Mouse (Mus musculus) stomach, embryonic 16.5 days (tissue): ENCODE results near the gene Tprn. TPM values are rescaled to one million over a fixed set of nuclear protein-coding genes. Genes with fewer than 3 reads are reported as not detected.

Experiments used
- ATAC-seq: fragments of 200-750 bp; cut with Nextera tagmentation; 2 replicates; pipeline ENCODE4 v1.8.0; 2017; ENCODE audit warnings: moderate number of reproducible peaks, moderate TSS enrichment; ENCODE audit not compliant: insufficient read depth, low FRiP score
- H3K27ac ChIP-seq: fragments of 300-500 bp; sonication (generic); 2 replicates; pipeline ENCODE4 v1.5.1; 2014; ENCODE audit warnings: low read length
- H3K27me3 ChIP-seq: fragments of 300-500 bp; sonication (generic); 2 replicates; pipeline ENCODE4 v1.6.1; 2014; ENCODE audit warnings: low read length, control low read depth, mixed read lengths; ENCODE audit not compliant: control insufficient read depth, insufficient read depth
- H3K36me3 ChIP-seq: fragments of 300-500 bp; sonication (generic); 2 replicates; pipeline ENCODE4 v1.6.1; 2014; ENCODE audit warnings: low read length; ENCODE audit not compliant: control insufficient read depth, insufficient read depth
- H3K4me1 ChIP-seq: fragments of 300-500 bp; sonication (generic); 2 replicates; pipeline ENCODE4 v1.6.1; 2014; ENCODE audit warnings: low read length, control low read depth, mixed read lengths; ENCODE audit not compliant: control insufficient read depth, insufficient read depth
- H3K4me2 ChIP-seq: fragments of 300-500 bp; sonication (generic); 2 replicates; pipeline ENCODE4 v1.6.1; 2014; ENCODE audit warnings: low read depth, low read length, mixed read lengths
- H3K4me3 ChIP-seq: fragments of 300-500 bp; sonication (generic); replicated peaks from 2 replicates; pipeline ENCODE4 v1.5.1; 2014; ENCODE audit warnings: mild to moderate bottlenecking, low read length
- H3K9ac ChIP-seq: fragments of 300-500 bp; sonication (generic); 2 replicates; pipeline ENCODE4 v1.6.1; 2014; ENCODE audit warnings: low read length
- H3K9me3 ChIP-seq: fragments of 300-500 bp; sonication (generic); replicated peaks from 2 replicates; pipeline ENCODE4 v1.6.1; 2016; ENCODE audit warnings: low read length, control low read depth; ENCODE audit not compliant: control insufficient read depth
- WGBS: fragments of 180-500 bp; shearing (Covaris S2); extraction: QIAGEN DNeasy Blood & Tissue Kit; methylation state at CpG from one replicate; pipeline ENCODE4 v1.1.7; 2014; 5-methylcytosine and 5-hydroxymethylcytosine counted together
- polyA plus RNA-seq: library from polyadenylated mRNA; unstranded; fragments of >200 nt; fragmentation: Nextera tagmentation; extraction: Ambion mirVana; gene quantifications from 2 replicates; pipeline ENCODE4 v1.2.1, GENCODE M21; 2015

Gene Tprn
- polyA plus RNA-seq, 1 experiment from 2014 or later: 17.9 TPM

DNA sequence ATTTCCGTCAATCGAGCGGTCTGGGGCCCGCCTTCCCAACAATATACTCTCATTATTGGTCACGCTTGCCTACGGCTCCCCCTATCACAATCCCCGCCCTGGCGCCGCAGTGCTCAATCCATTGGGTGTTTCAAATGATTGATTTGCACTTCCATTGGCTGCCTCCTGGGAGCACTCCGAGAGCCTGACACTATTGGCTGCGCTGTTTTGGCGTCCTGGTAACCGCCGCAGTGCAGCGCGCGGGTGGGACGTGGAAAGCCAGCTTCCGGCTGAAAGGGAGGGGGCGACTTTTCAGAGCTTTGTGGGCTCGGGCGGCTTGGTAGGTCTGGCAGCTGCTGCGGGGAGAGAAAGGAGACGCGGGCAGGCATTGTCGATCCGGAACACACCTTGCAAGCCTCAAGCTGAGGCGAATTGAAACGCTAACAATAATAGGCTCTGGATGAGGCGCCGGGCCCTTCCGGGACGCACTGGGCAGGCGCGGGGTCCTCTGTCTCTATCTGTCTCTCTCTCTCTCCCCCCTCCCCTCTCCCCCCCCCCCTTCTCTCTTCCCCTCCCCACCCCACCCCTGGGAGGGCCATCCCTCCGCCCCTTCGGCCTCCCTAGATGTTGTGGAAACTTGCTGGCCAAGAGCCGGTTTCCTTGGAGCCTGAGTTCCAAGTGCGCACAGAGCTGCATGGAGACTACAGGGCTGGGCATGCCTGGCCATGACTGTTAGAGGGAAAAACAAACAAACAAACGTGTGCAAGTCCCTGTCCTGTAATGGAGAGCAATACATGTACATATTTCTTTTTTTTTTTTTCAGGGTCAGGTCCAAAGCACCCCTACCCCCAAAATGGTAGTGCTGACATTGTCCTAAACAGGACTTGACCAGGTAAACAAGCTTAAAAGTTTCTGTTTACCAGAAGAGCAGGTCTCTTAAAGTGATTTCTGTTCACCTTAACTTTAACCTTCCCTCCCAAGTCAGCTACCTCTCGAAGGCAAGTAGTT, 37.4 kb upstream of the Tprn start:
- peak overlapping the region; percentile 63 for H3K4me3 ChIP-seq
- ATAC-seq: peak; percentile 95
- 2% methylated on average over 41 of the region's 41 CpGs for WGBS

DNA sequence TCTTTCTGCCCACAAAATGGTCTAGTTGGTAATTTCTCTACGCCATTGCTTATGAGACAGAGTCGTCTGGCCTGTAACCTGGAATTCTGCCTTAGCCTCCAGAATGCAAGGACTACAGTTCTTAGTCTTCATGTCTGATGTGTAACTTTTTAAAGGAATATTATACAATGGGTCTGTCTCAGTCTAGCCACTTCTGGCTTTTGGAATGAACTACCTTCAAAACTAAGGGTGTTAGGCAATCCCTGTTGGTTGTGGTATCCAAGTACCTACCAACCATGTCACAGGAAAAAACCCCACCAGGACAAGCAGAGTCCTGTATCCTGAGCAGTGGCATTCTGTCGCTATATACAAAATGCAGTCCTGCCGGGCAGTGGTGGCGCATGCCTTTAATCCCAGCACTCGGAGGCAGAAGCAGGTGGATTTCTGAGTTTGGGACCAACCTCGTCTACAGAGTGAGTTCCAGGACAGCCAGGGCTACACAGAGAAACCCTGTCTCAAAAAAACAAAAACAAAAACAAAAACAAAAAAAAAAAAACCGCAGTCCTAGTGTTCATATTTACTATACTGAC, 36.5 kb upstream of the Tprn start:
- WGBS: 68% methylated on average over 8 of the region's 8 CpGs
- H3K9ac ChIP-seq: peak overlapping the region; percentile 75; the same call in 1 of the 2 replicates
- no peak for ATAC-seq
- H3K4me3 ChIP-seq: peak overlapping the region; percentile 63
- peak overlapping the region; percentile 60 for H3K4me2 ChIP-seq
- 0 out of 2 replicates have a peak, but pooled peaks cover 5% of the 10 kb centered on the region for H3K36me3 ChIP-seq
- no peaks in the 10 kb centered on the region for H3K27me3 ChIP-seq
- H3K4me1 ChIP-seq: peaks cover 22% of the 10 kb centered on the region
- peak overlapping the region; percentile 99 for H3K27ac ChIP-seq
- H3K9me3 ChIP-seq: no peaks in the 10 kb centered on the region

More for the DNA sequence above, 37.4 kb upstream of the Tprn start:
- Histone ChIP-seq H3K27me3 (no peaks in the 10 kb centered on the region), H3K9me3 (no peaks in the 10 kb centered on the region), H3K9ac (peak overlapping the region; percentile 75), H3K4me2 (peak overlapping the region; percentile 60), H3K27ac (peak overlapping the region; percentile 99), H3K4me1 (peaks cover 22% of the 10 kb centered on the region), H3K36me3 (0 out of 2 replicates have a peak, but pooled peaks cover 5% of the 10 kb centered on the region)

DNA sequence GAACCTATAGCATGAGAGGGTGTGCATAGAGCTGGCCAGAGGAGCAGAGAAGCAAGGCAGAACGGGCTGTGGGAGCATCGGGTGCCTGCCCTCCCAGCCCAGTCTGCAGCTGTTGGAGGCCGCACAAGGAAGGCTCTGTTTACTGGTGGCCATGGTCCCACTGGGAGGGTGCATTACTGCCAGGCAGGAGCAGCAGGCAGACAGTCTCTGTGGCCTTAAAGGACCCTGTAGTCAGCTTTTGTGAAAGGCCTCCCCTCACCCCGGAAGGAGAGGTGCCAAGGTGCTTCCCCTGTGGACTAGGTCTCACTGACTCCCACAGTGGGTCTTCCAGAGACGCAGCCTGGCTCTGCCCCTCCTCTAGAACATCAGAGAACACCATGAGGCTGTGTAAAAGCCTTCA, 35.6 kb upstream of the Tprn start:
- H3K27ac ChIP-seq: no peak overlapping the region
- peaks cover 22% of the 10 kb centered on the region for H3K4me1 ChIP-seq
- H3K9ac ChIP-seq: no peak overlapping the region
- ATAC-seq: no peak
- no peaks in the 10 kb centered on the region for H3K9me3 ChIP-seq
- H3K4me2 ChIP-seq: no peak overlapping the region
- WGBS: 78% methylated on average over 5 of the region's 5 CpGs
- H3K36me3 ChIP-seq: 0 out of 2 replicates have a peak, but pooled peaks cover 3% of the 10 kb centered on the region
- H3K27me3 ChIP-seq: no peaks in the 10 kb centered on the region; the same call in 1 of the 2 replicates
- H3K4me3 ChIP-seq: no peak overlapping the region

DNA sequence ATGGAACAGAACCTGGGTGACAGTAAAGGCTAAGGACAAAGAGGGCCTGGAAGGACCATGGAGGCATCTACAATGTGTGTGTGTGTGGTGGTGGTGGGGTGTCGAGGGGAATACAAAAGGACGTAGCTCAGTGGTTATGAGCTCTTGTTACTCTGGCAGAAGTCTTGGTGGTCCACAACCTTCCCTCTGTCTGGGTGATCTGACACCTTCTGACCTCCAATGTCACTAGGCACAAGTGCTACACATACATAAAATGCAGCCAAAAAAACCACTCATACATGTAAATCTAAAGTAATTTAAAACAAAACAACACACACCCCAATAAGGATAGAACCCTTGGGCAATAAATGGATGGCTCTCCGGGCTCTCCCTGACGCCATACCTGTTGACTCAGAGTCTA, 35.0 kb upstream of the Tprn start:
- Histone ChIP-seq H3K4me2 (no peak overlapping the region), H3K9me3 (no peaks in the 10 kb centered on the region), H3K9ac (no peak overlapping the region), H3K4me1 (peaks cover 22% of the 10 kb centered on the region), H3K27ac (no peak overlapping the region), H3K36me3 (no peaks in the 10 kb centered on the region), H3K4me3 (no peak overlapping the region), H3K27me3 (no peaks in the 10 kb centered on the region; the same call in 1 of the 2 replicates)
- no peak for ATAC-seq
- 94% methylated on average over 4 of the region's 4 CpGs for WGBS

DNA sequence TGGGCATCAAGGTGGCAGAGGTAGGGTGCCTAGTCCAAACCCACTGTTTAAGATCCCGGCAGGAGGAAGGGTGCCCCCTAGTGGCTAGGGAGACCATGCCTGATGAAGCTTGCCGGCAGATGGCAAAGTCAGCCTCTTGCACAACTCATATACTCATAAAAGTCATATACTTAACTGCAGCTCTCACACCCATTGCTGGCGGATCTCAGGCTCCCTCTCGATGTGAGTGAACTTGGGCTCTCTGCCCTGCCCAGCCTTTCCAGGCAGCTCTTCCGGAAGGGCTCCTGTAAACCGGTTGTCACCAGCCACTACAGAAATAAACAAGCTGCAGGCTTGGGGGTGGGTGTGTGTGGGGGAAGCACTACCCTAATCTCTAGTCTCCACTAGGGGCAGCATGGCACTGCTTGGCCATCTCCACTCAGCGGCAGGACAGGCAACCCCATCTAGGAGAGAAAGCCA, 34.0 kb upstream of the Tprn start:
- Histone ChIP-seq H3K9me3 (no peaks in the 10 kb centered on the region), H3K4me3 (peak overlapping the region; percentile 30), H3K9ac (peak overlapping the region; percentile 64), H3K27me3 (no peaks in the 10 kb centered on the region; the same call in 1 of the 2 replicates), H3K4me2 (peak overlapping the region; percentile 49), H3K4me1 (peaks cover 20% of the 10 kb centered on the region), H3K36me3 (no peaks in the 10 kb centered on the region), H3K27ac (peak overlapping the region; percentile 72)
- 2% methylated on average over 7 of the region's 7 CpGs for WGBS
- 0 out of 2 replicates have a peak, but pooled peaks have one; percentile 5 for ATAC-seq

DNA sequence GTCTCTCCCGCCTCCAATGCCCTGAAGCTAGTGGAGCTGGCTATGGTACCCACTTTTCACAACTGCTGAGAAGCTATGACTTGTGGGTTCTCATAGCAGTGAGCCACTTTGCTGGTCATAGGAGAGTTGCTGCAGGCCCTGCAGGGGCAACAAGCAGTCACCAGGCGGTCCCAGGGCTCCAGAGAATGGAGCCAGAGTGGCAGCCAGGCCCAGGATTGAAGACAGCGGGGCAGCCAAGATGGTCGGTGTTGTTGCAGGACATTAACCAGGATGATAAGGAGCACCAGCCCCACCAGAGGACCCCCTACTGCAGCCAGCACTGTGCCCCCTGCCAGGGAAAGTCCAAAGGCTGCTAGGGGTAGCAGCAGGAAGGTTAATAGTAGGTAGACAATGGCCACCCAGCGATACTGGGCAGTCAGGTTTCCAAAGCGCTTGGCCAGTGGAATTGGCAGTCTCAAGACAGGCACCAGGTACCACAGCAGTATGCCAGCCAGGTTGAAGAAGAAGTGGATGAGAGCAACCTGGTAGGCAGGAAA, 33.4 kb upstream of the Tprn start:
- H3K27me3 ChIP-seq: no peaks in the 10 kb centered on the region; the same call in 1 of the 2 replicates
- no peak overlapping the region for H3K27ac ChIP-seq
- peaks cover 15% of the 10 kb centered on the region for H3K4me1 ChIP-seq
- H3K36me3 ChIP-seq: no peaks in the 10 kb centered on the region
- H3K4me2 ChIP-seq: peak overlapping the region; percentile 49; the same call in 1 of the 2 replicates
- peak overlapping the region; percentile 1; the same call in 1 of the 2 replicates for H3K9ac ChIP-seq
- H3K4me3 ChIP-seq: no peak overlapping the region
- no peaks in the 10 kb centered on the region for H3K9me3 ChIP-seq
- ATAC-seq: no peak
- 73% methylated on average over 6 of the region's 6 CpGs for WGBS

DNA sequence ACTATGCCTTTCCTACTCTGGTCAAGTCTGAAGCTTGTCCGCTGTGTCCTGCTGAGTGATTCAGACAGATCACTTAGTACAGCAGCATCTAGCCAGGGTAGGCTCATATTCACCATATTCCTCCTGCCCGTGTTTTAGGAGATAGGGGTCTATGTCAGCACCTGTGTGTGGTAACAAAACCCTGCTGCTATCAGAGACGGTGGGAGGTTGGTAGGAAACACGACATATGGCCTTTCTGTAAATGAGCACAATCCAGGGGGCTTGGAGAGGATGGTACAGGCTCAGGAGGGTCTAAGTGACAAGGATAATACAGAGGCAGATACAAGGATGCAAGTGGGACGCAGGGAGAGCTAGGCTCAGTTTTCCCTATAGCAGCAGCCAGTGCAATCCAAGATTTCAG, 32.8 kb upstream of the Tprn start:
- Histone ChIP-seq H3K9ac (no peak overlapping the region), H3K4me2 (no peak overlapping the region), H3K27ac (no peak overlapping the region), H3K4me3 (no peak overlapping the region), H3K36me3 (no peaks in the 10 kb centered on the region), H3K27me3 (no peaks in the 10 kb centered on the region; the same call in 1 of the 2 replicates), H3K9me3 (no peaks in the 10 kb centered on the region), H3K4me1 (peaks cover 15% of the 10 kb centered on the region)
- WGBS: 80% methylated on average over 5 of the region's 5 CpGs
- no peak for ATAC-seq

DNA sequence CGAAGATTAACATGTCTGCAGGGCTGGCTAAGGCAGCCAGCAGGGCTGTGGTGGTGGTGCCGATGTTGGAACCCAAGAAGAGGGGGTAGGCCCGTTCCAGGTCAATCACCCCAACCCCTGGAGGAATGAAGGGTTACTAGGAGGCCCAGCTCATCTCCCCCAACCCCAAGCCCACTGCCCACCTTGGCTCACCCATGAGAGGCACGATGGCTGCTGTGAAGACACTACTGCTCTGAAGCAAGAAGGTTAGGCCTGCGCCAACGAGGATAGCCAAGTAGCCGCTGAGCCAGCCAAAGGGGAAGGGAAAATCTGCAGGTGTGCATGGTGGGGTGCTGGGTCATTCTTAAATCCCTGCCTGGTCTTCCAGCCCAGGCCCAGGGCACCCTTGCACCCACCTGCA, 31.8 kb upstream of the Tprn start:
- Histone ChIP-seq H3K9me3 (no peaks in the 10 kb centered on the region), H3K4me1 (peaks cover 10% of the 10 kb centered on the region), H3K9ac (no peak overlapping the region; the same call in 1 of the 2 replicates), H3K27ac (no peak overlapping the region), H3K4me2 (no peak overlapping the region), H3K4me3 (no peak overlapping the region), H3K36me3 (no peaks in the 10 kb centered on the region), H3K27me3 (no peaks in the 10 kb centered on the region; the same call in 1 of the 2 replicates)
- ATAC-seq: no peak
- WGBS: 78% methylated on average over 7 of the region's 7 CpGs
